Mouse (Mus musculus) common myeloid progenitor, adult 5-6 weeks (primary cell): ENCODE data around the gene Pak6. TPM values are rescaled to one million over a fixed set of nuclear protein-coding genes. Genes with fewer than 3 reads are reported as not detected.
A peak's percentile ranks its signal among the peaks of the same experiment; 100 is the strongest.
"Not testable (repeated sequence)": the region's sequence is repeated elsewhere in the genome, so short reads cannot be mapped to it uniquely, and the experiment has no call there.

ENCODE experiments used
- ATAC-seq: replicated peaks from 2 replicates; pipeline ENCODE4 v1.8.0; 2016; ENCODE audit warnings: low read depth, mild to moderate bottlenecking, moderate TSS enrichment, inconsistent platforms; ENCODE audit not compliant: poor library complexity, severe bottlenecking
- total RNA-seq: library from RNA; stranded (forward); fragments of 200-1000, 187-1606 nt; gene quantifications from 2 replicates; pipeline ENCODE4 v1.2.3, GENCODE M21; 2017

The Pak6 gene
- 1.1 and 1.7 TPM in 2 replicates for total RNA-seq

GRCm38 (mm10) chr2:118662902-118663803, at the start of gene Pak6:
Gene Pak6, plus strand, starts transcription at chr2:118663303.
- peak; percentile 16; the same call in 1 of the 2 replicates for ATAC-seq

GRCm38 (mm10) chr2:118618013-118618412, 45.1 kb upstream of the Pak6 start:
- no peak for ATAC-seq

GRCm38 (mm10) chr2:118620101-118620500, 43.0 kb upstream of the Pak6 start:
- no peak for ATAC-seq

GRCm38 (mm10) chr2:118620608-118621007, 42.5 kb upstream of the Pak6 start:
- ATAC-seq = no peak

GRCm38 (mm10) chr2:118629276-118629675, 33.8 kb upstream of the Pak6 start:
- ATAC-seq = no peak

GRCm38 (mm10) chr2:118633441-118633840, 29.7 kb upstream of the Pak6 start:
- no peak for ATAC-seq

GRCm38 (mm10) chr2:118637258-118637657, 25.8 kb upstream of the Pak6 start:
- no peak for ATAC-seq

GRCm38 (mm10) chr2:118637888-118638526, 25.1 kb upstream of the Pak6 start:
- ATAC-seq = peak; percentile 86

GRCm38 (mm10) chr2:118638686-118639085, 24.4 kb upstream of the Pak6 start:
- ATAC-seq = no peak

GRCm38 (mm10) chr2:118641147-118641546, 22.0 kb upstream of the Pak6 start:
- no peak for ATAC-seq

- peak; percentile 70 for ATAC-seq
These were observed 20.7 kb upstream of the Pak6 start for GRCm38 (mm10) chr2:118642431-118642830.

- ATAC-seq = no peak
These were observed 20.2 kb upstream of the Pak6 start for GRCm38 (mm10) chr2:118642942-118643341.

- no peak for ATAC-seq
These were observed 16.4 kb upstream of the Pak6 start for GRCm38 (mm10) chr2:118646665-118647064.

- ATAC-seq = not testable (repeated sequence)
These were observed 12.4 kb upstream of the Pak6 start for GRCm38 (mm10) chr2:118650697-118651096.

GRCm38 (mm10) chr2:118656688-118657281, 6.3 kb upstream of the Pak6 start:
- ATAC-seq = no peak

- ATAC-seq = peak; percentile 31; the same call in 1 of the 2 replicates
These were observed 4.6 kb upstream of the Pak6 start for GRCm38 (mm10) chr2:118658457-118658856.

GRCm38 (mm10) chr2:118659077-118659476, 4.0 kb upstream of the Pak6 start:
- peak; percentile 62 for ATAC-seq

- ATAC-seq = no peak
These were observed 3.6 kb upstream of the Pak6 start for GRCm38 (mm10) chr2:118659493-118659892.

- ATAC-seq = peak; percentile 61
These were observed 3.1 kb upstream of the Pak6 start for GRCm38 (mm10) chr2:118659998-118660452.

GRCm38 (mm10) chr2:118661891-118662290, 1.2 kb upstream of the Pak6 start:
- no peak for ATAC-seq
